Mouse (Mus musculus) embryonic facial prominence, embryonic 13.5 days (tissue): ENCODE measurements around the gene Clba1. TPM values are rescaled to one million over a fixed set of nuclear protein-coding genes. Genes with fewer than 3 reads are reported as not detected.
A peak's percentile ranks its signal among the peaks of the same experiment; 100 is the strongest.
"Not testable (repeated sequence)": the region's sequence is repeated elsewhere in the genome, so short reads cannot be mapped to it uniquely, and the experiment has no call there.

ENCODE experiments used
- ATAC-seq: fragments of 200-750 bp; cut with Nextera tagmentation; 2 replicates; pipeline ENCODE4 v1.8.0; 2017; ENCODE audit warnings: low read depth; ENCODE audit not compliant: insufficient number of reproducible peaks, insufficient read depth, low FRiP score, low TSS enrichment
- H3K27ac ChIP-seq: fragments of 300-500 bp; sonication (generic); 2 replicates; pipeline ENCODE4 v1.5.1; 2015; ENCODE audit warnings: moderate library complexity, mild to moderate bottlenecking, inconsistent platforms
- H3K27me3 ChIP-seq: fragments of 300-500 bp; sonication (generic); 2 replicates; pipeline ENCODE4 v1.6.1; 2015; ENCODE audit warnings: mild to moderate bottlenecking, inconsistent platforms
- H3K36me3 ChIP-seq: fragments of 300-500 bp; sonication (generic); 2 replicates; pipeline ENCODE4 v1.6.1; 2015; ENCODE audit warnings: mild to moderate bottlenecking, inconsistent platforms
- H3K4me1 ChIP-seq: fragments of 300-500 bp; sonication (generic); 2 replicates; pipeline ENCODE4 v1.6.1; 2015; ENCODE audit warnings: inconsistent platforms
- H3K4me2 ChIP-seq: fragments of 300-500 bp; sonication (generic); 2 replicates; pipeline ENCODE4 v1.6.1; 2015; ENCODE audit warnings: moderate library complexity, mild to moderate bottlenecking, inconsistent platforms
- H3K4me3 ChIP-seq: fragments of 300-500 bp; sonication (generic); 2 replicates; pipeline ENCODE4 v1.5.1; 2015; ENCODE audit warnings: mild to moderate bottlenecking, inconsistent platforms
- H3K9ac ChIP-seq: fragments of 300-500 bp; sonication (generic); 2 replicates; pipeline ENCODE4 v1.6.1; 2015; ENCODE audit warnings: mild to moderate bottlenecking, inconsistent platforms
- H3K9me3 ChIP-seq: fragments of 300-500 bp; sonication (generic); 2 replicates; pipeline ENCODE4 v1.6.1; 2016; ENCODE audit warnings: inconsistent platforms
- WGBS: fragments of 180-500 bp; shearing (Covaris S2); methylation state at CpG from one replicate; pipeline ENCODE4 v1.1.7; 2015; ENCODE audit warnings: mixed read lengths; 5-methylcytosine and 5-hydroxymethylcytosine counted together
- polyA plus RNA-seq: library from polyadenylated mRNA; unstranded; fragments of >200 nt; fragmentation: Nextera tagmentation; extraction: Ambion mirVana; gene quantifications from 2 replicates; pipeline ENCODE4 v1.2.1, GENCODE M21; 2015

Gene Clba1
- polyA plus RNA-seq, 1 experiment from 2014 or later, result 9.8 TPM

GRCm38 (mm10) chr12:112835046-112835445, 26.3 kb downstream of the Clba1 start:
- no peak for ATAC-seq

GRCm38 (mm10) chr12:112840209-112841086, 31.7 kb downstream of the Clba1 start:
- Histone ChIP-seq H3K36me3 (no peaks in the 10 kb centered on the region), H3K4me3 (no peak overlapping the region), H3K9ac (no peak overlapping the region), H3K27ac (no peak overlapping the region), H3K4me2 (no peak overlapping the region), H3K4me1 (no peaks in the 10 kb centered on the region), H3K9me3 (no peaks in the 10 kb centered on the region), H3K27me3 (no peaks in the 10 kb centered on the region)
- 80% methylated on average over 25 of the region's 25 CpGs for WGBS
- ATAC-seq, result no peak

More at GRCm38 (mm10) chr12:112835046-112835445, 26.3 kb downstream of the Clba1 start:
- H3K4me2 ChIP-seq, result no peak overlapping the region
- H3K4me3 ChIP-seq, result no peak overlapping the region
- H3K27me3 ChIP-seq, result no peaks in the 10 kb centered on the region
- H3K27ac ChIP-seq, result no peak overlapping the region
- 65% methylated on average over 2 of the region's 2 CpGs for WGBS
- H3K4me1 ChIP-seq, result peaks cover 7% of the 10 kb centered on the region
- H3K9me3 ChIP-seq, result no peaks in the 10 kb centered on the region
- no peak overlapping the region for H3K9ac ChIP-seq
- peaks cover 15% of the 10 kb centered on the region for H3K36me3 ChIP-seq

- not testable (repeated sequence) for H3K27me3 ChIP-seq, H3K4me1 ChIP-seq, H3K9ac ChIP-seq, H3K4me3 ChIP-seq, H3K36me3 ChIP-seq, ATAC-seq, H3K9me3 ChIP-seq, H3K27ac ChIP-seq, H3K4me2 ChIP-seq
- 57% methylated on average over 4 of the region's 4 CpGs for WGBS
Observed at GRCm38 (mm10) chr12:112841338-112841892, 32.7 kb downstream of the Clba1 start.

GRCm38 (mm10) chr12:112842128-112842527, 33.4 kb downstream of the Clba1 start:
- 72% methylated on average over 2 of the region's 2 CpGs for WGBS
- not testable (repeated sequence) for H3K4me3 ChIP-seq, H3K4me1 ChIP-seq, H3K9ac ChIP-seq, H3K36me3 ChIP-seq, H3K27me3 ChIP-seq, ATAC-seq, H3K27ac ChIP-seq, H3K4me2 ChIP-seq, H3K9me3 ChIP-seq

- Histone ChIP-seq H3K4me2 (no peak overlapping the region), H3K36me3 (no peaks in the 10 kb centered on the region), H3K9ac (no peak overlapping the region), H3K27ac (no peak overlapping the region), H3K27me3 (no peaks in the 10 kb centered on the region), H3K9me3 (no peaks in the 10 kb centered on the region), H3K4me3 (no peak overlapping the region), H3K4me1 (no peaks in the 10 kb centered on the region)
- ATAC-seq, result 0 out of 2 replicates have a peak, but pooled peaks have one; percentile 71
- 28% methylated on average over 3 of the region's 3 CpGs for WGBS
Observed at GRCm38 (mm10) chr12:112843803-112844202, 35.1 kb downstream of the Clba1 start.

GRCm38 (mm10) chr12:112847880-112848279, 39.1 kb downstream of the Clba1 start:
- H3K9me3 ChIP-seq, result no peaks in the 10 kb centered on the region
- 93% methylated on average over 2 of the region's 2 CpGs for WGBS
- H3K4me3 ChIP-seq, result no peak overlapping the region
- no peak overlapping the region for H3K9ac ChIP-seq
- no peaks in the 10 kb centered on the region; the same call in 1 of the 2 replicates for H3K27me3 ChIP-seq
- no peak overlapping the region for H3K27ac ChIP-seq
- H3K4me2 ChIP-seq, result no peak overlapping the region
- no peaks in the 10 kb centered on the region for H3K36me3 ChIP-seq
- H3K4me1 ChIP-seq, result no peaks in the 10 kb centered on the region
- no peak for ATAC-seq

- Histone ChIP-seq H3K27me3 (no peaks in the 10 kb centered on the region; the same call in 1 of the 2 replicates), H3K9ac (no peak overlapping the region), H3K4me3 (no peak overlapping the region), H3K27ac (no peak overlapping the region), H3K9me3 (no peaks in the 10 kb centered on the region), H3K4me1 (no peaks in the 10 kb centered on the region), H3K4me2 (no peak overlapping the region), H3K36me3 (no peaks in the 10 kb centered on the region)
- no peak for ATAC-seq
- WGBS, result 79% methylated on average over 11 of the region's 11 CpGs
Observed at GRCm38 (mm10) chr12:112849235-112850022, 40.7 kb downstream of the Clba1 start.

- 85% methylated on average over 9 of the region's 9 CpGs for WGBS
- H3K27me3 ChIP-seq, result no peaks in the 10 kb centered on the region; the same call in 1 of the 2 replicates
- H3K36me3 ChIP-seq, result no peaks in the 10 kb centered on the region
- no peak overlapping the region for H3K9ac ChIP-seq
- H3K27ac ChIP-seq, result no peak overlapping the region
- no peaks in the 10 kb centered on the region for H3K4me1 ChIP-seq
- no peak for ATAC-seq
- no peaks in the 10 kb centered on the region for H3K9me3 ChIP-seq
- H3K4me2 ChIP-seq, result no peak overlapping the region
- no peak overlapping the region for H3K4me3 ChIP-seq
Observed at GRCm38 (mm10) chr12:112850344-112850743, 41.6 kb downstream of the Clba1 start.

GRCm38 (mm10) chr12:112851116-112851515, 42.4 kb downstream of the Clba1 start:
- no peaks in the 10 kb centered on the region for H3K9me3 ChIP-seq
- H3K4me2 ChIP-seq, result no peak overlapping the region
- H3K36me3 ChIP-seq, result no peaks in the 10 kb centered on the region
- no peak for ATAC-seq
- no peaks in the 10 kb centered on the region for H3K4me1 ChIP-seq
- H3K4me3 ChIP-seq, result no peak overlapping the region
- no peaks in the 10 kb centered on the region; the same call in 1 of the 2 replicates for H3K27me3 ChIP-seq
- WGBS, result 56% methylated on average over 8 of the region's 8 CpGs
- no peak overlapping the region for H3K27ac ChIP-seq
- H3K9ac ChIP-seq, result no peak overlapping the region

GRCm38 (mm10) chr12:112853050-112853729, 44.5 kb downstream of the Clba1 start:
- H3K27ac ChIP-seq, result no peak overlapping the region
- no peaks in the 10 kb centered on the region for H3K9me3 ChIP-seq
- H3K27me3 ChIP-seq, result no peaks in the 10 kb centered on the region; the same call in 1 of the 2 replicates
- WGBS, result 84% methylated on average over 11 of the region's 11 CpGs
- no peaks in the 10 kb centered on the region for H3K4me1 ChIP-seq
- H3K4me3 ChIP-seq, result no peak overlapping the region
- H3K9ac ChIP-seq, result no peak overlapping the region
- ATAC-seq, result no peak
- no peak overlapping the region for H3K4me2 ChIP-seq
- no peaks in the 10 kb centered on the region for H3K36me3 ChIP-seq
